Mouse (Mus musculus): ENCODE measurements at regions not wholly inside any gene's neighbourhood (a gene's known extent, or its start where the extent isn't known, plus 50 kb on each side); places are given as distances from the start of the nearest gene placed in this dataset.
A peak's percentile ranks its signal among the peaks of the same experiment; 100 is the strongest.

DNA sequence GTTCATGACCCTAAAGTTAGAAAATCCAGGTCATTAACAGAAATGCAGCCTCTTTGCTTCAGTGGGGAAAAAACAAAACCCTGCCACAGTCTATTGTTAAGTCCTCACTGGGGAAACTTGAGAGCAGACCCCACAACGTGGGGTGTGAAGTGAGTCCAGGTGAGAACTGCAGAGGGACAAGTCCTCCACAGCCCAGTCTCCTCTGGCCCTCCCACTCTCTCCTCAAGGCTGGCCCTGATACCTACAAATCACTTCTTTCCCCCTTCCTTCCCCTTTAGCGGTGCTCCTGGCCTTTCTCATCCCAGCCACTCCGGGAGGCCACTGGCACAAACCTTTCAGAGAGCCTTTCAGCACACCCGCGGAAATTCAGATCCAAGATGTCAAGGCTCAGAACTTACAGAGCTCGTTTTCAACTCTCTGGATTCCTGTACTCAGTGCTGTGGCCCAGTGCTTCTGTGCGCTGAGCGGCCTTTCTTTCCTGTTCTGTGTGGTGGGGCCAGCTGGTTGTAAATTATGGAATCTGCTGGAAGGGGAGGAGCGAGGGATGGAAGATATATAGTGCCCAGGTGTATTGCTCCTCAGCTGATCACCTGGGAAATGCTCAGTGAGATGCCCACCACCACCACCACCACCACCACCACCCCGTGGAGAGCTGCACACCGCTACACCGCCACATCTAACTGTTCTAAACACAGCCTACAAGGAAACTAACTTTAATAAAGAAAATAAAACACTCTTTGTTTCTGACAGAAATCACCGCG is 566.8 kb downstream of the 1700064H15Rik start:
- ATAC-seq (replicated peaks; ENCODE audit: poor library complexity) = no peak

DNA sequence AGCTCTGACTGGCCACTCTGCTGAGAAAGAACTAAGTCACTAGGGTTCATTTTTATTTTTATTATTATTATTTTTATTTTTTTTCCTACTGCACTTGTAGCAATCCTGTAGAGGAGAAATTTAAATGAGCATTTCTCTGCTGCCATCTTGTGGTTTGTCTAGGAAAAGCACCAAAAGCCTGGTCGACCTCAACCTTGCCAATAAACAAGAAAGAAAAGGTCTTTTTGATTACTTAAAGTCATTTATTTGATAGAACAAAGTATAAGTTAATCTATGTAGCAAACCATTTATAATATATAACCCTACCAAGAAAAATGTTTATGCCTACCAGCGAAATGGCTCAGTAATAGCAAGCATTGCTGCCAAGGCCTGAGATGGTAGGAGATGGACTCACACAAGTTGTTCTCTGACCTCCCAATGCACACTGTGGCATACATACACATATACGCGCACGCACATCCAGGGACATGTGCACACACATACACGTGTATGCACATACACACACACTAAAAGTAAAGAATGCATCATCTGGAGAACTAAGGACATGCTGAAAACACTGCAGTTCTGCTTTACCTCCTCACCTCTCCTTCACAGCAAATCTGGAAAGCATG is 566.1 kb downstream of the 1700064H15Rik start:
- ATAC-seq (replicated peaks; ENCODE audit: poor library complexity) = peak; percentile 68

DNA sequence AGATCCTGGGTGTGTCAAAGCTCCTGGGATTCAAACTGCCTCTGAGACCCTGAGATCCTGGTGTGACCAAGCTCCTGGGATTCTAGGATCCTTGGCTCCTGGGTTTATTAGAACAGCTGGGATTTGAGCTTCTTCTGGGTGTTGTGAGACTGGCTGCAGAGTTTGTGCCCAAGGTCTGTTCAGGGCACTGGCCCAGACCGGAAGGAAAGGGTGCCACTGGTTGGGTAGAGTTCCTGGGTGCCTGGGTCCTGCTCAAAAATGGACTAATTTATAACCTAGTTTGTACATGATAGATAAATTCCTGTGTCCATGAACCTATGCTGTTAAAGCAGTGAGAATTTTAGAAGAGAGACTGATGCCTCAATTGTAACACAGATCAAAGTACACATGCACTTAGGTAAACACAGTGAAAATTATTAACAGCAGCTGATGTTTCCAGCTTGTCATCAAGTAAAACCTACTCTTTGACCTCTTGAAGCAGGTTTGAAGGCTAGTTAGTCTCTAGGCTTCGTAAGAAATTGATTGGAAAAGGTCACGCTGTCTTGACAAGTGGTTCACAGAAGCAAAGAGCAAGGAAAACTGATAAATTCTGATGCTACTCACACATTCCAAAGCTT is 561.2 kb downstream of the 1700064H15Rik start:
- ATAC-seq (replicated peaks; ENCODE audit: poor library complexity) = no peak

Data from megakaryocyte progenitor cell, adult 5-6 weeks (primary cell).